Comparison of ENCODE assay signal across 24 mouse cellular contexts in genomic region chr2:113531886-113532285, GRCm38 (mm10).
DNase-seq lines count a peak whose midpoint lies in the region; ATAC-seq and TF ChIP-seq lines count a peak whose summit lies in the region.
"Had no signal": no experiment of that assay in that cellular context is flagged by ENCODE, and none has a peak within 500 bp of the region (broad histone marks: within the 10 kb centered on the region; RNA-seq: fewer than 3 reads in every experiment).

No protein-coding gene starts in this region.

- H3K4me2 ChIP-seq in lung, postnatal 0 days (replicated peaks; ENCODE audit: low read depth, low read length): no peak overlapping the region
- H3K4me2 ChIP-seq: embryonic facial prominence, embryonic 12.5 days; forebrain, embryonic 13.5 days; forebrain, embryonic 15.5 days had no signal

- no peak for TF ChIP-seq CTCF in lung, postnatal 0 days (IDR thresholded peaks at IDR 0.05)

- H3K9me3 ChIP-seq in lung, postnatal 0 days (ENCODE audit: low read length): no peaks in the 10 kb centered on the region
- H3K9me3 ChIP-seq: embryonic facial prominence, embryonic 10.5 days; embryonic facial prominence, embryonic 12.5 days; forebrain, embryonic 13.5 days; forebrain, embryonic 15.5 days had no signal

- H3K9ac ChIP-seq in lung, postnatal 0 days (replicated peaks; ENCODE audit: low read depth): no peak overlapping the region
- H3K9ac ChIP-seq: embryonic facial prominence, embryonic 12.5 days; forebrain, embryonic 13.5 days; forebrain, embryonic 15.5 days had no signal

- peak; percentile 88 for TF ChIP-seq EP300 in lung, postnatal 0 days (IDR thresholded peaks at IDR 0.05)

- H3K4me3 ChIP-seq in lung, postnatal 0 days (ENCODE audit: low read depth, low read length): no peak overlapping the region
- H3K4me3 ChIP-seq: embryonic facial prominence, embryonic 10.5 days; embryonic facial prominence, embryonic 12.5 days; forebrain, embryonic 13.5 days; forebrain, embryonic 15.5 days had no signal

- H3K27me3 ChIP-seq in lung, postnatal 0 days (replicated peaks; ENCODE audit: insufficient read depth, low read length): no peaks in the 10 kb centered on the region
- H3K27me3 ChIP-seq: CH12.LX; embryonic facial prominence, embryonic 12.5 days; forebrain, embryonic 13.5 days; forebrain, embryonic 15.5 days; Patski had no signal

- H3K4me1 ChIP-seq in lung, postnatal 0 days (ENCODE audit: insufficient read depth, low read depth, low read length): peaks cover 7% of the 10 kb centered on the region; the same call in 1 of the 2 replicates
- H3K4me1 ChIP-seq: embryonic facial prominence, embryonic 10.5 days; embryonic facial prominence, embryonic 12.5 days; forebrain, embryonic 13.5 days had no signal

- DNase-seq in lung, adult 18-20 months: peak; percentile 13 to 54
- DNase-seq in lung, postnatal 4 days: no peak
- peak; percentile 64 for DNase-seq in lung, postnatal 0 days (ENCODE audit: low spot score)
- peak; percentile 25 for DNase-seq in lung, postnatal 14 days
- peak; percentile 64 for DNase-seq in lung, postnatal 36 days
- DNase-seq in gastrocnemius, postnatal 25 days: no peak
- no peak for DNase-seq in adrenal gland, postnatal 36 days
- DNase-seq: adrenal gland, adult 8-10 months; adrenal gland, postnatal 14 days; B cell, adult 2 months; cerebellum, adult 11-12 months; cerebellum, adult 2 months; cerebellum, adult 9-10 months; cerebellum, postnatal 10 days; cerebellum, postnatal 25 days had no signal

- 61% methylated on average over 2 of the region's 2 CpGs for WGBS in lung, postnatal 0 days

- no peak overlapping the region for H3K27ac ChIP-seq in lung, postnatal 0 days (ENCODE audit: low read length)
- H3K27ac ChIP-seq: embryonic facial prominence, embryonic 10.5 days; embryonic facial prominence, embryonic 12.5 days; forebrain, embryonic 13.5 days; forebrain, embryonic 15.5 days had no signal

- no peaks in the 10 kb centered on the region for H3K36me3 ChIP-seq in lung, postnatal 0 days (ENCODE audit: insufficient read depth, low read length)
- H3K36me3 ChIP-seq: embryonic facial prominence, embryonic 10.5 days; embryonic facial prominence, embryonic 12.5 days; forebrain, embryonic 15.5 days; G1E had no signal

- ATAC-seq in lung, postnatal 0 days: peak; percentile 53
- ATAC-seq: activated CD4-positive, CD25-positive, alpha-beta regulatory T cell, adult 4 months; CD4-positive, CD25-positive, alpha-beta regulatory T cell, adult 4 months; forebrain, embryonic 13.5 days; forebrain, embryonic 15.5 days; Patski had no signal

Comparison
In these comparisons a context has a peak if more than half of its experiments do, and no peak if none do; other contexts are left out.
1. DNase-seq: peak in lung, adult 18-20 months (2 of 2), lung, postnatal 0 days (single experiment), lung, postnatal 14 days (single experiment) and lung, postnatal 36 days (single experiment); none in lung, postnatal 4 days (0 of 2), gastrocnemius, postnatal 25 days (single experiment) and adrenal gland, postnatal 36 days (0 of 2).